Mouse (Mus musculus) stomach, embryonic 16.5 days (tissue): ENCODE results near the gene Fndc3b. TPM values are rescaled to one million over a fixed set of nuclear protein-coding genes. Genes with fewer than 3 reads are reported as not detected.

Source experiments
- ATAC-seq: fragments of 200-750 bp; cut with Nextera tagmentation; 2 replicates; pipeline ENCODE4 v1.8.0; 2017; ENCODE audit warnings: moderate number of reproducible peaks, moderate TSS enrichment; ENCODE audit not compliant: insufficient read depth, low FRiP score
- H3K27ac ChIP-seq: fragments of 300-500 bp; sonication (generic); 2 replicates; pipeline ENCODE4 v1.5.1; 2014; ENCODE audit warnings: low read length
- H3K27me3 ChIP-seq: fragments of 300-500 bp; sonication (generic); 2 replicates; pipeline ENCODE4 v1.6.1; 2014; ENCODE audit warnings: low read length, control low read depth, mixed read lengths; ENCODE audit not compliant: control insufficient read depth, insufficient read depth
- H3K36me3 ChIP-seq: fragments of 300-500 bp; sonication (generic); 2 replicates; pipeline ENCODE4 v1.6.1; 2014; ENCODE audit warnings: low read length; ENCODE audit not compliant: control insufficient read depth, insufficient read depth
- H3K4me1 ChIP-seq: fragments of 300-500 bp; sonication (generic); 2 replicates; pipeline ENCODE4 v1.6.1; 2014; ENCODE audit warnings: low read length, control low read depth, mixed read lengths; ENCODE audit not compliant: control insufficient read depth, insufficient read depth
- H3K4me2 ChIP-seq: fragments of 300-500 bp; sonication (generic); 2 replicates; pipeline ENCODE4 v1.6.1; 2014; ENCODE audit warnings: low read depth, low read length, mixed read lengths
- H3K4me3 ChIP-seq: fragments of 300-500 bp; sonication (generic); replicated peaks from 2 replicates; pipeline ENCODE4 v1.5.1; 2014; ENCODE audit warnings: mild to moderate bottlenecking, low read length
- H3K9ac ChIP-seq: fragments of 300-500 bp; sonication (generic); 2 replicates; pipeline ENCODE4 v1.6.1; 2014; ENCODE audit warnings: low read length
- H3K9me3 ChIP-seq: fragments of 300-500 bp; sonication (generic); replicated peaks from 2 replicates; pipeline ENCODE4 v1.6.1; 2016; ENCODE audit warnings: low read length, control low read depth; ENCODE audit not compliant: control insufficient read depth
- WGBS: fragments of 180-500 bp; shearing (Covaris S2); extraction: QIAGEN DNeasy Blood & Tissue Kit; methylation state at CpG from one replicate; pipeline ENCODE4 v1.1.7; 2014; 5-methylcytosine and 5-hydroxymethylcytosine counted together
- polyA plus RNA-seq: library from polyadenylated mRNA; unstranded; fragments of >200 nt; fragmentation: Nextera tagmentation; extraction: Ambion mirVana; gene quantifications from 2 replicates; pipeline ENCODE4 v1.2.1, GENCODE M21; 2015

Fndc3b gene
- polyA plus RNA-seq, 1 experiment from 2014 or later = 28.6 TPM

DNA sequence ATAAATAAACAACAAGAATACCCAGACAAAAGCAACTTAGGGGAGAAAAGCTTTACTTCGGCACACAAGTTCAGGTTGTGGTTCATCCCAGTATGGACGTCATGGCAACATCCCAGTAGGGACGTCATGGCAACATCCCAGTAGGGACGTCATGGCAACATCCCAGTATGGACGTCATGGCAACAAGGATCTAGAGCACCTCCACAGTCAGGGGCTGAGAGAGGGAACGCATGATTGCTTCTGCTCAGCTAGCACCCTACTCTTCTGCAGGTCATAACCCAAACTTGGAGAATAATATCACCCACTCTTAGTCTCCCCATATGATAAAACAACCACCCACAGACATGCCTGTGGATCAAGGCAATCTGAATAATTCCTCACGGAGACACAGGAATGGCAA lies 29.0 kb upstream of the Fndc3b start:
- H3K4me2 ChIP-seq = no peak overlapping the region
- 90% methylated on average over 7 of the region's 7 CpGs for whole genome bisulfite sequencing
- H3K36me3 ChIP-seq = no peaks in the 10 kb centered on the region
- H3K27ac ChIP-seq = no peak overlapping the region
- H3K4me3 ChIP-seq = no peak overlapping the region
- no peak overlapping the region for H3K9ac ChIP-seq
- H3K27me3 ChIP-seq = no peaks in the 10 kb centered on the region
- H3K9me3 ChIP-seq = no peaks in the 10 kb centered on the region
- H3K4me1 ChIP-seq = no peaks in the 10 kb centered on the region
- ATAC-seq = no peak

DNA sequence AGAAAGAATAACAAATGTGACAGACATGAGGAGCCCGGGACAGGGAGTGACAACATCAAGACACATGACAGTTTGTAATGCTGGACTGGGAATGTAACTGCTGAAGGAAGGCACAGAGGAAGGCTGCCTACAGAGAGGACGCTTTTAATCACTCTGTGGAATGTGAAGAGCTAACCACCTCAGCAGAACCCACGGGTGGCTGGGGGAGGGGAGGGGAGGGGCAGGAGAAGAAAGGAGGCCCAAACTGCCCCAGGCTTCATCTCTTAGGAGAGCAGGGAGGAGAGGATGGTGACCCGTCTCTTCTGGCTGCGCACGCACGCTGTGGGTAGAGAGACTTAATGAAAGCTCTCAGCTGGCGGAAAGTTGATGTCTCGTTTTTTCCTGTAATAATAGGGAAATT lies 25.1 kb upstream of the Fndc3b start:
- no peak overlapping the region for H3K9ac ChIP-seq
- H3K4me2 ChIP-seq = no peak overlapping the region
- H3K4me1 ChIP-seq = no peaks in the 10 kb centered on the region
- H3K27me3 ChIP-seq = no peaks in the 10 kb centered on the region
- H3K9me3 ChIP-seq = no peaks in the 10 kb centered on the region
- 35% methylated on average over 9 of the region's 9 CpGs for WGBS
- no peak for ATAC-seq
- no peak overlapping the region for H3K27ac ChIP-seq
- no peak overlapping the region for H3K4me3 ChIP-seq
- H3K36me3 ChIP-seq = no peaks in the 10 kb centered on the region

DNA sequence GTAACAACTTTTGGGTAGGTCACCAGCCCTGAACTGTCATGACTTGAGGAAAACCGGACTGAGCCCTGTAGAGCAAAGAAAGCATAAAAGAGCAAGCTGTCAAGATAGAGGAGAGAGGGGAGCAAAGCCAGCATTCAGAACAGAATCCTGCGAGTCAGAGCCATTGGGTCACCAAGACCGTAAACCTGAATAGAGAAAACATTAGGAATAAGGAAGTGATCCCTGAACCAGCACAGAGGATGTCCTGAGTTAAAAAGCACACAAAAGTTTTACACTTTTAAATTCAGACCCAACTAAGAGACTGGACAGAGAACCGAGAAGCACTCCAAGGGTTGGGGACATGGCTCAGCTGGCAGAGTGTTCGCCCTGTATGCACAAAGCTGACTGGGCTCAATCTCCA lies 24.0 kb upstream of the Fndc3b start:
- Histone ChIP-seq H3K4me2 (no peak overlapping the region), H3K27ac (no peak overlapping the region), H3K4me1 (no peaks in the 10 kb centered on the region), H3K4me3 (no peak overlapping the region), H3K36me3 (no peaks in the 10 kb centered on the region), H3K9ac (no peak overlapping the region), H3K9me3 (no peaks in the 10 kb centered on the region), H3K27me3 (no peaks in the 10 kb centered on the region)
- ATAC-seq = no peak
- 73% methylated on average over 5 of the region's 5 CpGs for WGBS

DNA sequence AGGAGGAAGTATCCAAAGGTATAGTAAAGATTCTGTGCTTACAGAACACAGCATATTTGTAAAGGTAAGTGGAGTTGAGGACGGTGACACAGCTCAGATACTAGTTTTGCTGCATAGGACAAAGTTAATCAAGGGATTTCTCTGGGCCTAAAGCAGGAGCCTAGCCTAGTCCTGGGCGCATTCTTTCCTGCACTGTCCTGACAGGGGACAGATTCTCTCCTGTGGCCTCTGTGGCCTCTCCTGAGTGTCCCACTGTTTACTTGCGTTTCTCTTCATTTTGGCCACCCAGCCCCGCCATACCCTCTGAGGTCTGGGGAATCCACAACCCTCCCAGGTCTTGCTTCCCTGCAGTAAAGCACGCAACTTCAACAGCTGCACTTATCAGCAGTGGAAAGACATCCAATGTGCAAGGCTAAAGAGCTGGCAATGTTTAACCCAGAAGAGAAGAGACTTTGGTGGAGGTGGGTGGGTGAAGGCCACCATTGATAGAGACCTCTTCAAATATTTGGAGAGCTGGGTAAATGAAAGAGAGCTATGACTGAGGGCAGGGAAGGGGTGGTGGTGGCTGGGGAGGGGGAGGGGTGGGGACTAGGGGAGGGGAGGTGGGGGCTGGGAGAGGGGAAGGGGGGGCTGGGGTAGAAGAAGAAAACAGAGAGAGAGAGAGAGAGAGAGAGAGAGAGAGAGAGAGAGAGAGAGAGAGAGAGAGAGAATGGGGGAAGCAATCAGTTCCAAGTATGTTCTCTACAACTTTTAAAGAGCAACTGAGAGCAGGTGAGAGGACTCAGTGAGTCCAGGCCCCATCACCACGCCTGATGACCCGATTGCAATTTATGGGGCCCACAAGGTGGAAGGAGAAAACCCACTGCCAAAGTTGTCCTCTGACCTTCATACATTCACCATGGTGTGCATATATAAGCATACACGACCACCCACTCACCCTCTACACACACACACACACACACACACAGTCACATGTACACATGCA lies 18.0 kb upstream of the Fndc3b start:
- no peaks in the 10 kb centered on the region for H3K9me3 ChIP-seq
- no peak overlapping the region for H3K4me3 ChIP-seq
- H3K9ac ChIP-seq = no peak overlapping the region
- H3K36me3 ChIP-seq = no peaks in the 10 kb centered on the region
- ATAC-seq = peak; percentile 87
- peaks cover 7% of the 10 kb centered on the region; the same call in 1 of the 2 replicates for H3K4me1 ChIP-seq
- WGBS = 56% methylated on average over 8 of the region's 8 CpGs
- peak overlapping the region; percentile 72; the same call in 1 of the 2 replicates for H3K27ac ChIP-seq
- H3K4me2 ChIP-seq = no peak overlapping the region
- no peaks in the 10 kb centered on the region for H3K27me3 ChIP-seq

DNA sequence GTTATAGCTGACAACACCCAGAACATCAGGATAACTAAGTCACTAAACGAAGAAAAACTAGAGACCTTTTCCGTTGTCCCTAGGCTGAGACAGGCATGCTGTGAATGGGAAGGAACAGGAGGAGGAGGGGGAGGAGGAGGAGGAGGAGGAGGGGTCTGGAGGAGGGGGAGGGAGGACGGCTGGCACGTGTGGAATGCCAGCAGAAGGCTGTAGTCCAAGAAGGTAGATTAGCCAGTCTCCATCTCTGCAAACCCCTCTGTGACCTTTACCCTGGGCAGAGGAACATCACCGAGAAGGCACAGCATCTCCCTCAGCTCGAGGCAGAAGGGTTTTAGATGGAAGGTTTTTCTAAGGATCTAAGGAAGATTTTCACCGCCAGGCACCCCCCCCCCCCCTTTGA lies 17.1 kb upstream of the Fndc3b start:
- Histone ChIP-seq H3K4me3 (no peak overlapping the region), H3K36me3 (no peaks in the 10 kb centered on the region), H3K4me1 (peaks cover 7% of the 10 kb centered on the region; the same call in 1 of the 2 replicates), H3K27ac (no peak overlapping the region), H3K9ac (no peak overlapping the region), H3K4me2 (no peak overlapping the region), H3K9me3 (no peaks in the 10 kb centered on the region), H3K27me3 (no peaks in the 10 kb centered on the region)
- ATAC-seq = no peak
- WGBS = 12% methylated on average over 7 of the region's 7 CpGs

DNA sequence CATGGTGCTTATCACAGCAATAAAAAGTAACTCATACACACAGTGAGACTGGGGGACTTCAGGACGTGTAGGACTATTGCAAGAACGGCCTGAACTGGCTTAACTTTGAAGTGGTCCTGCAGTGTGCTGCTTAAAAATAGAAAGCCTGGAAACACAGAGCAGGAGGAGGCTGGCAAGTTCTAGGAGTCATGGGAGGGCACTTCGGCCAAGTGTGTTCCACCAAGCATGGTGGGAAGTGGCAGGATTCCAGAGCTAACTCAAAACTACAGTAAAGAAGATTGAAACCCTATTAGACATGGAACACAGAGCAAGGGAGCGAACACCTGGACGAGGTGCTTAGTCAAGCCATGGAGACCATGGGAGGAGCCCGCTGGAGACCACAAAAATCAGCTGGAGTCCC lies 14.6 kb upstream of the Fndc3b start:
- H3K27ac ChIP-seq = no peak overlapping the region
- no peak for ATAC-seq
- H3K36me3 ChIP-seq = no peaks in the 10 kb centered on the region
- H3K4me1 ChIP-seq = peaks cover 7% of the 10 kb centered on the region; the same call in 1 of the 2 replicates
- H3K27me3 ChIP-seq = no peaks in the 10 kb centered on the region
- no peak overlapping the region for H3K9ac ChIP-seq
- H3K4me2 ChIP-seq = no peak overlapping the region
- H3K9me3 ChIP-seq = no peaks in the 10 kb centered on the region
- no peak overlapping the region for H3K4me3 ChIP-seq
- WGBS = 81% methylated on average over 6 of the region's 6 CpGs

DNA sequence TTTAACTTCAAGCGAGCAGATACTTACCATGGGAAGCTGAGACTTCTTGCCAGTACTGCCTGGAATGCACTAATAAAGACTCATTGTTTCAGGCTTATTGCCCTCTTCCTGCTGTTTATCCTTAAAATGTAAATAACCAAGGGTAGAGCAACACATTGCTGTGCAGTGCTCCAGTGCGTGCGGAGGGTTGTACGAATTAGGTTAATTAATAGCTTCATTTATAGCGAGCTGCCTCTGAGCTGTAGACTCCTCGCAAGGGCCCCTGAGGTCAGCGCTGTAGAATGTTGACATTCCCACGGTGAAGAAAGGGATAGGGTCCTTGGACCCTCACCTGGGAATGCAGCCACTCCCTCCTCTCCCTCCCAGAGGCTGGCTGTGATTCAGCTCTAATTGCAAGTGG lies 13.1 kb upstream of the Fndc3b start:
- peaks cover 7% of the 10 kb centered on the region; the same call in 1 of the 2 replicates for H3K4me1 ChIP-seq
- ATAC-seq = no peak
- no peaks in the 10 kb centered on the region for H3K36me3 ChIP-seq
- WGBS = 33% methylated on average over 8 of the region's 8 CpGs
- H3K27me3 ChIP-seq = no peaks in the 10 kb centered on the region
- no peak overlapping the region for H3K27ac ChIP-seq
- no peak overlapping the region for H3K4me3 ChIP-seq
- H3K4me2 ChIP-seq = no peak overlapping the region
- H3K9me3 ChIP-seq = no peaks in the 10 kb centered on the region
- H3K9ac ChIP-seq = no peak overlapping the region

DNA sequence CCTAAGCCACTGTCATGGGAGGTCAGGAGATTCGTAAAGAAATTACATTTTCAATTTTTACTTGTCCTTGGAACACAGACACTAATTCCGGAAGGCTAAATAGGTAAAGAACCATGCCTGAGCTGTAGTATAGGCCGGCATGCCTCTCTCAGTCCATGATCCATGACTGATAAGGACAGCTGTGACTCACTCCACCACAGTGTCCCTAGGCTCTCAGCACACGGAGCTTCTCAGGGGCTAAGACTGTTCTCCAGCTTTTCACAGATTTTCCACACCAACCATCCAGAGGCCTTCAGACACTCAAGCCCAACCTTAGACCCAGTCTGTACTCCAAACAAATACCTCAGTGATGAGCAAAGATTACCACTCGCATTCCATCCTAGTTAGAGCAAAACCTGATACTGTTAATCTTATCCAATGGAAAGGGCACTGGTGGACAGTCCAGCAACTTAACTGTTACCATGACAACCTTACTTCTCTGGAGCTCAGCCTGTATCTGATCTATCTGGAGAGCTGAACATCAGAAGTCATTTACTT lies 7.8 kb upstream of the Fndc3b start:
- 73% methylated on average over 5 of the region's 5 CpGs for WGBS
- ATAC-seq = no peak
- Histone ChIP-seq H3K36me3 (no peaks in the 10 kb centered on the region), H3K4me2 (no peak overlapping the region), H3K27ac (no peak overlapping the region), H3K27me3 (no peaks in the 10 kb centered on the region), H3K9ac (no peak overlapping the region), H3K4me1 (no peaks in the 10 kb centered on the region), H3K4me3 (no peak overlapping the region), H3K9me3 (no peaks in the 10 kb centered on the region)

DNA sequence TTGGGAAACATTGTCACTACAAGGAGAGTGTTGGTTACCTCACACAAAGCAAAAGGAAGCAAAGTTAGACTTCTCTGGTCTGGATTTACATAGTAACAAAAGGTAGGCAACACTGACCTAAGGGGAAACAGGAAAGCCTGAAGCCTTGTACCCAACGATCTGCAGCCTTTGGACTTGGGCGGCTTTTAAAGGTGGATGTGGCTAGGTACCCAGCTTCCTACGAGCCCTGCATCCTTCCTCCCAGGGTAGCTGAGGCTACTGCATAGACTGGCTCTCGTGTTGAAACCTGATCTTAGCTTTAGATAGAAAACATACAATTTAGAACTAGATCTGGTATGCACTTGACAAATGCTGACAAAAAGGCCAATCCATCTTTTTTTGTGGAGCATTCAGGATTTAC lies 2.9 kb upstream of the Fndc3b start:
- H3K27me3 ChIP-seq = no peaks in the 10 kb centered on the region
- H3K9ac ChIP-seq = no peak overlapping the region
- H3K4me3 ChIP-seq = no peak overlapping the region
- 66% methylated on average over 4 of the region's 4 CpGs for WGBS
- no peaks in the 10 kb centered on the region for H3K36me3 ChIP-seq
- no peaks in the 10 kb centered on the region for H3K9me3 ChIP-seq
- H3K4me2 ChIP-seq = no peak overlapping the region
- ATAC-seq = no peak
- no peak overlapping the region for H3K27ac ChIP-seq
- 0 out of 2 replicates have a peak, but pooled peaks cover 3% of the 10 kb centered on the region for H3K4me1 ChIP-seq
